Mouse (Mus musculus) C2C12 (cell line): ENCODE measurements around the gene Smad5. TPM values are rescaled to one million over a fixed set of nuclear protein-coding genes. Genes with fewer than 3 reads are reported as not detected.

Experiments
- H3K27me3 ChIP-seq: one replicate; pipeline ENCODE4 v1.6.1; 2011; ENCODE audit not compliant: control insufficient read depth, insufficient read depth, insufficient read length
- H3K36me3 ChIP-seq: one replicate; pipeline ENCODE4 v1.6.1; 2011; ENCODE audit not compliant: control insufficient read depth, insufficient read depth
- H3K4me3 ChIP-seq: one replicate; pipeline ENCODE4 v1.5.1; 2011; ENCODE audit warnings: mild to moderate bottlenecking, control low read depth; ENCODE audit not compliant: poor library complexity, insufficient read depth, severe bottlenecking
- H3K79me2 ChIP-seq: one replicate; pipeline ENCODE4 v1.6.1; 2011; ENCODE audit not compliant: control insufficient read depth, insufficient read depth
- H3K79me3 ChIP-seq: one replicate; pipeline ENCODE4 v1.6.1; 2011; ENCODE audit warnings: low read depth, control low read depth
- H3ac ChIP-seq: one replicate; pipeline ENCODE3; 2011; ENCODE audit warnings: low read depth; ENCODE audit not compliant: control insufficient read depth, insufficient read length
- CEBPB ChIP-seq: IDR thresholded peaks from one replicate; pipeline ENCODE4 v1.6.1; 2011; ENCODE audit warnings: low read depth, mild to moderate bottlenecking, control low read depth, moderate library complexity
- CTCF ChIP-seq: IDR thresholded peaks from one replicate; pipeline ENCODE4 v1.5.1; 2011; ENCODE audit not compliant: control insufficient read depth, insufficient read depth, insufficient read length
- FOSL1 ChIP-seq: IDR thresholded peaks from one replicate; pipeline ENCODE4 v1.8.0; 2011; ENCODE audit warnings: mild to moderate bottlenecking, low read length; ENCODE audit not compliant: poor library complexity, insufficient read depth, severe bottlenecking
- MAX ChIP-seq: IDR thresholded peaks from one replicate; pipeline ENCODE4 v1.6.1; 2011; ENCODE audit warnings: mild to moderate bottlenecking, control low read depth
- MYOD1 ChIP-seq: IDR thresholded peaks from one replicate; pipeline ENCODE4 v1.6.1; 2011; ENCODE audit warnings: low read depth; ENCODE audit not compliant: control insufficient read depth, insufficient read length
- MYOG ChIP-seq: IDR thresholded peaks from one replicate; pipeline ENCODE4 v1.6.1; 2011; ENCODE audit not compliant: control insufficient read depth, insufficient read length; ENCODE audit errors: extremely low read depth
- USF1 ChIP-seq: IDR thresholded peaks from one replicate; pipeline ENCODE4 v1.6.1; 2011; ENCODE audit warnings: low read depth, mild to moderate bottlenecking, control low read depth, moderate library complexity
- polyA plus RNA-seq: library from polyadenylated mRNA; unstranded; fragments of >200 nt; fragmentation: generic; extraction: Trizol; gene quantifications from one replicate; pipeline ENCODE4 v1.2.1, GENCODE M21; 2012; ENCODE audit warnings: missing spikeins

Smad5 gene
- polyA plus RNA-seq, 1 experiment = 12.4 TPM

GRCm38 (mm10) chr13:56682326-56682725 is 20.5 kb upstream of the Smad5 start:
- H3K79me2 ChIP-seq = no peaks in the 10 kb centered on the region
- no peak overlapping the region for H3ac ChIP-seq
- H3K27me3 ChIP-seq = peaks cover 12% of the 10 kb centered on the region
- H3K79me3 ChIP-seq = no peaks in the 10 kb centered on the region
- no peaks in the 10 kb centered on the region for H3K36me3 ChIP-seq
- TF ChIP-seq CEBPB (no peak), MYOG (no peak), MAX (no peak), USF1 (no peak), CTCF (no peak), FOSL1 (no peak), MYOD1 (no peak)
- H3K4me3 ChIP-seq = no peak overlapping the region

GRCm38 (mm10) chr13:56683306-56683705 is 19.5 kb upstream of the Smad5 start:
- H3K4me3 ChIP-seq = no peak overlapping the region
- H3K79me3 ChIP-seq = no peaks in the 10 kb centered on the region
- no peaks in the 10 kb centered on the region for H3K79me2 ChIP-seq
- TF ChIP-seq CEBPB (no peak), USF1 (no peak), CTCF (no peak), MAX (no peak), MYOG (no peak), MYOD1 (no peak)
- H3ac ChIP-seq = no peak overlapping the region
- H3K27me3 ChIP-seq = peaks cover 22% of the 10 kb centered on the region
- no peaks in the 10 kb centered on the region for H3K36me3 ChIP-seq

- Histone ChIP-seq H3K36me3 (no peaks in the 10 kb centered on the region), H3K79me3 (no peaks in the 10 kb centered on the region), H3K27me3 (peaks cover 10% of the 10 kb centered on the region), H3K79me2 (no peaks in the 10 kb centered on the region), H3ac (no peak overlapping the region), H3K4me3 (no peak overlapping the region)
- TF ChIP-seq MAX = no peak
- peak; percentile 28 for TF ChIP-seq USF1
These were observed 10.8 kb upstream of the Smad5 start for GRCm38 (mm10) chr13:56692011-56692410.

GRCm38 (mm10) chr13:56692644-56693043 is 10.2 kb upstream of the Smad5 start:
- Histone ChIP-seq H3K4me3 (no peak overlapping the region), H3K79me3 (no peaks in the 10 kb centered on the region), H3ac (no peak overlapping the region), H3K36me3 (no peaks in the 10 kb centered on the region), H3K79me2 (no peaks in the 10 kb centered on the region), H3K27me3 (peaks cover 8% of the 10 kb centered on the region)
- TF ChIP-seq MYOG = no peak
- no peak for TF ChIP-seq CTCF
- no peak for TF ChIP-seq MYOD1
- no peak for TF ChIP-seq FOSL1
- TF ChIP-seq CEBPB = no peak
- no peak for TF ChIP-seq MAX
- no peak for TF ChIP-seq USF1

- Histone ChIP-seq H3K4me3 (no peak overlapping the region), H3K36me3 (no peaks in the 10 kb centered on the region), H3ac (no peak overlapping the region), H3K79me2 (no peaks in the 10 kb centered on the region), H3K79me3 (no peaks in the 10 kb centered on the region), H3K27me3 (no peaks in the 10 kb centered on the region)
- TF ChIP-seq MYOG (no peak), USF1 (no peak), FOSL1 (no peak), MAX (no peak), CEBPB (no peak), MYOD1 (no peak), CTCF (no peak)
These were observed 7.1 kb upstream of the Smad5 start for GRCm38 (mm10) chr13:56695701-56696100.

- no peaks in the 10 kb centered on the region for H3K79me2 ChIP-seq
- H3K27me3 ChIP-seq = no peaks in the 10 kb centered on the region
- H3ac ChIP-seq = no peak overlapping the region
- TF ChIP-seq CTCF = no peak
- TF ChIP-seq MYOD1 = no peak
- TF ChIP-seq CEBPB = no peak
- TF ChIP-seq MYOG = no peak
- TF ChIP-seq MAX = no peak
- TF ChIP-seq USF1 = no peak
- no peak for TF ChIP-seq FOSL1
- no peaks in the 10 kb centered on the region for H3K36me3 ChIP-seq
- no peak overlapping the region for H3K4me3 ChIP-seq
- no peaks in the 10 kb centered on the region for H3K79me3 ChIP-seq
These were observed 6.1 kb upstream of the Smad5 start for GRCm38 (mm10) chr13:56696699-56697098.
